Mouse (Mus musculus) layer of hippocampus, postnatal 25 days (tissue): ENCODE data around the gene Fance. TPM values are rescaled to one million over a fixed set of nuclear protein-coding genes. Genes with fewer than 3 reads are reported as not detected.

Source experiments
- DNase-seq, 2 experiments: peaks; one replicate each; pipeline ENCODE4 v3.0.0; 2022; ENCODE audit warnings: mixed read lengths in 2 of 2, low spot score in 1 of 2; ENCODE audit errors: extremely low spot score in 1 of 2
- total RNA-seq, 2 experiments: library from RNA; stranded (reverse); gene quantifications; 2 replicates each; pipeline ENCODE4 v1.2.3; 2021

Fance gene
- total RNA-seq, 2 experiments from 2014 or later, result 22.6 to 27.1 TPM

- no peak for DNase-seq
These were observed 22.6 kb upstream of the Fance start for GRCm38 (mm10) chr17:28290671-28291070.

GRCm38 (mm10) chr17:28291346-28291745, 22.0 kb upstream of the Fance start:
- DNase-seq, result no peak

GRCm38 (mm10) chr17:28293716-28294115, 19.6 kb upstream of the Fance start:
- no peak for DNase-seq

DNA sequence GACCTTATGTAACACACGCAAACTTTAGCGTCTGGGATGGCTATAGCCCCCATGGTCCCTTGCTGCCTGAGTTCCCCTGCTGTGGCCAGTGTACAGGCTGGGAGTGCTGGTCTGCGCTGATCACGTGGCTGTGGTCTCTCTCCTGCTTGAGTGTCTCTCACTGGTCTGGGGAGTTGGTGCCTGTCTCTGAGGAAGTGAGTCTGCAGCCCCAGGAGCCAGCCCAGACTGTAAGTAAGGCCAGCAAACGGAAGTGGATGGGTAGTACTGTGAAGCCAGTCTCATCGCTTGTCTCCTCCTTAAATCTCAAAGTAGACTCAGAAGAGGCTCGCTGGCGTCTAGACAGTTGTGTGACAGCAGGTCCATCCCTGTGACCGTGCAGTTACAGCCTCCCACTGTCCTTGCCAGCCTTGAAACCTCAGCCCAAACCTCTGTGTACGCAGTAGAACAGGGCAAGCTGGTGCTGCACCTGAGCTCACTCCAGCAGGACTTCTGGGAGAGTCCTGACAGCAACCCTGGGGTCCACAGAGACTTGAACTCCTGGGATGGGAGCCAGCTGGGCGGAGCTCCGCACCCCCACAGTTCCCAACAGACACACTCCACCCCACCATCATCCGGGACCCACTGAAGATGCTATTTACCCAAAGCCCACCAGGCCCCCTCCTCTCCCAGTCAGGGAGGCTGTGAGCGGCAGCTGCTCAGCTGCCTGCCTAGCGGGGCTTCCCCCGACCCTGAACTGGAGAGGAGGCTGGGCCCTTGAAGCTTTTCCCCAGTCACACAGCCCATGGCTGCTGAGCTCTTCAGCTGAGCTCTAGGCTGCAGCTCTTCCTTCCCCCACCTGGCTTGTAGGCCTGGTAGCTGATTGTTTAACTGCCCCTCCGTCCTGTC, 18.6 kb upstream of the Fance start:
- DNase-seq, result no peak

- DNase-seq, result no peak
These were observed 14.4 kb upstream of the Fance start for GRCm38 (mm10) chr17:28298888-28299287.

GRCm38 (mm10) chr17:28299669-28300320, 13.5 kb upstream of the Fance start:
- no peak for DNase-seq

DNA sequence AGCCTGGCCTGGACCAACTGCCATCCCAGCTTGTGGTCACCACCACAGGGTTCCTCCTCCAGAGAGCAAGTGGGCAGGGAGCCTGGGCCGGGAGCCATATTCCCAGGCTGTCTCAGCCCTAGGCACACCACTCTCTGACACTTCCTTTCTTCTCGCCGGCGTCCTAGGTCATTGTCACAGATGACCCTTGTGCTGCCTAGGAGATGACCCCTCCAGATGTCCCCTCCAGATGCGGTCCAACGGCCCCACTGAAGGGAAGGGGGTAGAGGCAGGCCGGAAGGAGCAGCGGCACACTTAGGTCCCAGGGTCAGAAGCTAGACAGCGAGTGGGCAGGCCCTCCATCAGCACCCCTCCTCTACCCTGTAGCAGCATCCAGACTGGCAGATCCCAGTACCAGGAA, 13.0 kb upstream of the Fance start:
- DNase-seq, result no peak

DNA sequence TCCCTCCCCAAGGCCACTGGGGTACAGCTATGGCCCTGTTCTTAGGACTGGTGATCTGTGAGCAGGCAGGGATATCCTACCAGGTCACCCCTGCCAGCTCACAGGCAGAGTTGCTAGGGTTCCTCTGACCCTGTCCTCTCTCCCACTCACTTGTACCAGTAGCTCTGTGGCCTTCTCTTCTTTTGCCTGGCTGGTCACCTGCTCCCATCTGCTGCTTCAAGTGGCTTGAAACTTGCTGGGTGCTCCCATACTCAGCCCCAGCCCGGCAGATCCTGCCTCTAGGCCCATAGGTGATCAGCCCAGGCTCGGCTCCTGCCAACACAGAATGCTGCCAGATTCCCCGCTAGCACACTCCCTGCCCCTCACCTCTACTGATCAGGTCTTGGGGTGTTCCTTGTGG, 12.5 kb upstream of the Fance start:
- no peak for DNase-seq

GRCm38 (mm10) chr17:28305172-28305571, 8.1 kb upstream of the Fance start:
- no peak for DNase-seq

GRCm38 (mm10) chr17:28308297-28309195, 4.8 kb upstream of the Fance start:
- peak; percentile 81 to 99 for DNase-seq

DNA sequence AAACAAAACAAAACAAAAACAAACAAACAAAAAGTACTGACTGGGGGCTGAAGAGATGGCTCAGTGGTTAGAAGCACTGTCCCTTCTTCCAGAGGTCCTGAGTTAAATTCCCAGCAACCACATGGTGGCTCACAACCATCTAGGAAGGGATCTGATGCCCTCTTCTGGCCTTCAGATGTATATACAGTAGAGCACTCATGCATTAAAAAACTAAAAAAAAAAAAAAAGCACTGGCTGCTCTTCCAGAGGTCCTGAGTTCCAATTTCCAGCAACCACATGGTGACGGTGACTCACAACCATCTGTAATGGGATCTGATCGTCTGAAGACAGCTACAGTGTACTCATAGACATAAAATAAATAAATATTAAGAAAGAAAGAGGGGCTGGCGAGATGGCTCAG, 2.5 kb upstream of the Fance start:
- DNase-seq, result no peak

- no peak for DNase-seq
These were observed 1.8 kb upstream of the Fance start for GRCm38 (mm10) chr17:28311366-28312132.

GRCm38 (mm10) chr17:28312232-28313211, 797 bp upstream of the Fance start:
- no peak for DNase-seq

DNA sequence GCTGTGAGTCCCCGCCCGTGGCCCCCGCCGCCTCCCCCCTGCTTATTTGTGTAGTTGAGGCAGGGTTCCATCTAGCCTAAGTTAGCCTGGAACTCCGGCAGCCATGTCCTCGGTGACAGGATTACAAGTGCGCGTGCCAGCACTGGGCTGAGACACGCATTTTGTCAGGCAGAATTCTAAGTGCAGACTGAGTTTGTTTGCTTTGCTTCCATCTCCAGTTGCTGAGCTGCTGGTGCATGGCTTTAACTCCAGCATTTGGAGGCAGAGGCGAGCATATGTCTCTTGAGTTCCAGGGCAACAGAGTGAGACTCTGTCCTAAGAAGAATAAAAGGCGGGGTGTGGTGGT, 534 bp downstream of the Fance start:
- no peak for DNase-seq

DNA sequence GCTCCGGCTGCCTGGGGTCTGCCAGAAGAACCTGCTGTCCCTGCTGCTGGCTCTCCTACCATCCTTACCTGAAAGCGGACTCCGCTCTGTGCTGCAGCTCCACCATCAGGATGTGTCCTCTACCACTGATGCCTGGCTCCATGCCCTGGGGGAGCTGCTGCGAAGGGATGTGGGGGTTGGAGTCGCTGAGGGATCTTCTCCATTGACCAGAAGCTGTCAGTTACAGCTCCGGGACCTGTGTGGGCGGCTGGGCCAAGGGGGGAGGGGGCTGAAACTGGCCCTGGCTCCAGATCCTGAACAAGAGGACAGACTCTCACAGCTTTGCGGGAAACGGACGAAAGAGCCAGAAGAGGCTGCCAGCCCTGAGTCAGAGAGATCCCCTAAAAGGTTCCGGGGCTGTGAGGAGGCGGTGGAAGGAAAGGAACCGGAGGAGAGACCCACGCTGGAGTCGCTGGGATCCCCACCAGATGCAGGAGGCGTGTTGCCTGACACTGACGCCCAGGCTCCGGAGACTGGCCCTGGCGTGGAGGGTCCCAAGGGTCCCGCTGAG, 2.4 kb downstream of the Fance start:
- no peak for DNase-seq

GRCm38 (mm10) chr17:28316476-28316875, 3.2 kb downstream of the Fance start:
- no peak for DNase-seq

- DNase-seq, result no peak
These were observed 3.8 kb downstream of the Fance start for GRCm38 (mm10) chr17:28317091-28317490.

DNA sequence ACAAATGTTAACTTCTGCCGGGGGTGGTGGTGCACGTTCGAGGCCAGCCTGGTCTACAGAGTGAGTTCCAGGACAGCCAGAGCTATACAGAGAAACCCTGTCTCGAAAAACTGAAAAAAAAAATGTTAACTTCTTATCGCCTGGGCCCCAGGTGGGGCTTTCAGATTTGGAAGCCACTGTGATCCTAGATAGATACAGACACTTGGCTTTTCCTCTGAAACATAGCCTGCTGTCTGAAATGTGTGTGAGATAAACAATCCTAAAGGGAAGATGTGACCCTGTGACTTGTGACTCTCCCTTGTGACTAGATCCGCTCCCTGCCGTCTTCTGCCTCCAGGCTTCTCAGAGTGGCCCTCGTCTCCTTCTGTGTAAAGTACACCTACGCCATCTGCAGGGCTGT, 4.4 kb downstream of the Fance start:
- no peak for DNase-seq

DNA sequence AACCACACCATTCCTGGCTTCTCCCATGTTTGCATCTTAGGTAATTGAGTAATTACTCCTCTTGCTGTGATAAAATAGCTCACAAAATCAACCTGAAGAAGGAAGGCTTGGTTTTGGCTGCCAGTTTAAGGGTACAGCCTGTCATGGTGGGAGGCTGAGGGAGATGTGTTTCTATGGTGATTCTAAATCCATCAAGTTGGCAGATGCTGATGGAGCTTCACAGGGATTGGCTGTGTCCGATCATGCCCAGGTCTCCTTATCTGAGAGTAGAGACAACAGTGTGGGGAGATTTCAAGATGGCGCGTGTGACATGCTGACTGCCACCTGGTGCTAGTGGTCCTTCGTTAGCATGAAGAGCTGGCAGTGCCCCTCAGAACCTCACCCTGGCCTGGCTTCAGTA, 8.4 kb downstream of the Fance start:
- no peak for DNase-seq
